Mouse (Mus musculus) limb, embryonic 14.5 days (tissue): ENCODE results near the gene Ly6g6d. TPM values are rescaled to one million over a fixed set of nuclear protein-coding genes. Genes with fewer than 3 reads are reported as not detected.
"Not testable (repeated sequence)": the region's sequence is repeated elsewhere in the genome, so short reads cannot be mapped to it uniquely, and the experiment has no call there.

Source experiments
- ATAC-seq: fragments of 200-750 bp; cut with Nextera tagmentation; 2 replicates; pipeline ENCODE4 v1.8.0; 2017; ENCODE audit warnings: low read depth, moderate number of reproducible peaks, moderate TSS enrichment; ENCODE audit not compliant: low FRiP score
- DNase-seq: peaks from one replicate; pipeline ENCODE4 v3.0.0-alpha.2; 2015; ENCODE audit warnings: low spot score
- H3K27ac ChIP-seq: fragments of 300-500 bp; sonication (generic); replicated peaks from 2 replicates; pipeline ENCODE4 v1.5.1; 2014; ENCODE audit warnings: low read depth, mild to moderate bottlenecking, low read length, moderate library complexity, mixed read lengths
- H3K27me3 ChIP-seq: fragments of 300-500 bp; sonication (generic); 2 replicates; pipeline ENCODE4 v1.6.1; 2014; ENCODE audit warnings: low read length, mixed read lengths; ENCODE audit not compliant: control insufficient read depth, insufficient read depth
- H3K36me3 ChIP-seq: fragments of 300-500 bp; sonication (generic); 2 replicates; pipeline ENCODE4 v1.6.1; 2014; ENCODE audit warnings: mild to moderate bottlenecking, low read length, moderate library complexity, mixed read lengths; ENCODE audit not compliant: control insufficient read depth, insufficient read depth
- H3K4me1 ChIP-seq: fragments of 300-500 bp; sonication (generic); 2 replicates; pipeline ENCODE4 v1.6.1; 2014; ENCODE audit warnings: antibody characterized with exemption, low read length, mixed read lengths; ENCODE audit not compliant: control insufficient read depth, insufficient read depth
- H3K4me2 ChIP-seq: fragments of 300-500 bp; sonication (generic); replicated peaks from 2 replicates; pipeline ENCODE4 v1.6.1; 2014; ENCODE audit warnings: low read depth, mild to moderate bottlenecking, low read length, moderate library complexity; ENCODE audit not compliant: severe bottlenecking
- H3K4me3 ChIP-seq: fragments of 300-500 bp; sonication (generic); replicated peaks from 2 replicates; pipeline ENCODE4 v1.5.1; 2014; ENCODE audit warnings: low read length
- H3K9ac ChIP-seq: fragments of 300-500 bp; sonication (generic); 2 replicates; pipeline ENCODE4 v1.6.1; 2014; ENCODE audit warnings: mild to moderate bottlenecking, low read depth, low read length, moderate library complexity; ENCODE audit not compliant: severe bottlenecking
- H3K9me3 ChIP-seq: fragments of 300-500 bp; sonication (generic); 2 replicates; pipeline ENCODE4 v1.6.1; 2016; ENCODE audit warnings: low read length; ENCODE audit not compliant: control insufficient read depth
- POLR2A ChIP-seq: fragments of 200-500 bp; IDR thresholded peaks from 2 replicates; pipeline ENCODE4 v1.8.0; 2012; ENCODE audit warnings: inconsistent platforms, mild to moderate bottlenecking, moderate library complexity, borderline replicate concordance; ENCODE audit not compliant: insufficient read depth, insufficient read length; ENCODE audit errors: extremely low read depth
- WGBS: fragments of 180-500 bp; shearing (Covaris S2); extraction: QIAGEN DNeasy Blood & Tissue Kit; methylation state at CpG from one replicate; pipeline ENCODE4 v1.1.7; 2014; 5-methylcytosine and 5-hydroxymethylcytosine counted together
- polyA plus RNA-seq, 2 experiments: library from polyadenylated mRNA; depleted of rRNA in 1 of 2; stranded (reverse) in 1 of 2; unstranded in 1 of 2; fragments of >200 nt; fragmentation: Nextera tagmentation in 1 of 2; extraction: Ambion mirVana in 1 of 2; gene quantifications; 2 replicates each; pipeline versions ENCODE4 v1.2.1 to v1.2.3; 2012 to 2014

Gene Ly6g6d
- polyA plus RNA-seq, 2 experiments = 2.0 to 2.3 TPM

GRCm38 (mm10) chr17:35044904-35045806, 32.7 kb downstream of the Ly6g6d start:
- Histone ChIP-seq H3K9ac (peak overlapping the region; percentile 88), H3K4me3 (peak overlapping the region; percentile 60), H3K27me3 (no peaks in the 10 kb centered on the region), H3K36me3 (no peaks in the 10 kb centered on the region), H3K4me2 (peak overlapping the region; percentile 99), H3K27ac (no peak overlapping the region; the same call in 1 of the 2 replicates), H3K9me3 (no peaks in the 10 kb centered on the region), H3K4me1 (peaks cover 32% of the 10 kb centered on the region)
- WGBS = 78% methylated on average over 7 of the region's 7 CpGs
- ATAC-seq (no peak), DNase-seq (no peak)
- TF ChIP-seq POLR2A = no peak

GRCm38 (mm10) chr17:35043794-35044193, 34.1 kb downstream of the Ly6g6d start:
- peaks cover 23% of the 10 kb centered on the region for H3K4me1 ChIP-seq
- no peaks in the 10 kb centered on the region for H3K27me3 ChIP-seq
- no peaks in the 10 kb centered on the region for H3K36me3 ChIP-seq
- no peaks in the 10 kb centered on the region for H3K9me3 ChIP-seq
- no peak overlapping the region for H3K4me2 ChIP-seq
- DNase-seq (no peak), ATAC-seq (no peak)
- TF ChIP-seq POLR2A = no peak
- no peak overlapping the region for H3K9ac ChIP-seq
- H3K4me3 ChIP-seq = no peak overlapping the region
- 78% methylated on average over 4 of the region's 4 CpGs for WGBS
- H3K27ac ChIP-seq = no peak overlapping the region

DNA sequence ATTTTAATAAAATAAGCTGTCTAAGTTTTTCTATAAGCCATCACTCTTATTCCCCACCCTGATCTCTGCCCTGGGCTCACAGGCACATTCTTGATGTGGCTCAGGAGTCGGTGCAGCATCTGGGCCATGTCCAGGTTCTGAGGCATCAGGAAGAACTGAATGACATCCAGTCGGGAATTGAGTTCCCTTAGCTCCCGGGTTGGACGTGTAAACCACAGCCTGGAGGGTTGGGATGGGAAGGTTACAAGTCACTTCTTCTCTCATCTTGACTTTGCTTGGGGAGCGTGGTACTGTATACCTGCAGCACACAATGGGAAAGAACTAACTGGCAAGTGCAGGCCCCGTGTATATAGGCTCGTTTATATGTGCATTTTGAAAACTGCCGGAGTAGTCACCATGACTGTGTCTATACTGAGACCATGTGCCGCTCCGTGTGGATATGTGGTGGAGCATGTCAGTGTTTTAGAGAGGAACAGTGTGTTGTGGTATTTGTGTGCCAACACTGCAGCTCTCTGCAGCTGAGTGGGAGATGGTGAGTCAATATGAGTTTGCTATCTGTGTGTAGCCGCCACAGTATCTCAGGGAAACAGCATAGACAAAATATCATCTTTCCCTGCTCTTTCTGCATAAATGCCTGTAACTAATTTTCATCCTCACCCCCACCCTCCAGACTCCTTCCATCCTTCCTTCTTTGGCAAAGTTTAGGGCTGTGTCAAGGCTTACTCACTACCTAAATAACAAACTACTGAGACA, 38.6 kb downstream of the Ly6g6d start:
- 81% methylated on average over 11 of the region's 11 CpGs for WGBS
- Histone ChIP-seq H3K9me3 (no peaks in the 10 kb centered on the region), H3K4me3 (no peak overlapping the region), H3K9ac (no peak overlapping the region), H3K27ac (no peak overlapping the region), H3K27me3 (no peaks in the 10 kb centered on the region), H3K4me1 (no peaks in the 10 kb centered on the region), H3K36me3 (no peaks in the 10 kb centered on the region), H3K4me2 (no peak overlapping the region)
- ATAC-seq (no peak), DNase-seq (no peak)
- TF ChIP-seq POLR2A = no peak

DNA sequence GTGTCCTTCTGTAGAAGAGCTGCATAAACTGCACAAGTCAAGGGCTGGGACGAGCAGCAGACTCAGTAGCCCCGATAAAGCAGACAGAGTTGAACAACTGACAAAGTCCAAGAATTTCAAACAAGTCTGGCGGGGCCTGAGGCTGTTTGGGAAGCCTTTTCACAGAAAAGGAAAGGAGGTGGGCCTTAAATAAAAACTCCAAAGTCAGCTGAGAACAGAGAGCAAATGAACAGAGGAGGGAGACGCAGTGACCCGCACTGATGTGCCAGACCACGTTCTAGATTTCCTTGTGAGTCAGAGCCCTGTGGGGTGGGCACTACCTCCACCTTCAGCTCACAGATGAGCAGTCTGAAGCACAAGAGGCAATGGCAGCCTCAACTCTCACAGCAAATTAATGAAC, 43.0 kb downstream of the Ly6g6d start:
- H3K4me3 ChIP-seq = no peak overlapping the region
- no peak overlapping the region for H3K9ac ChIP-seq
- H3K36me3 ChIP-seq = no peaks in the 10 kb centered on the region
- ATAC-seq (no peak), DNase-seq (no peak)
- no peaks in the 10 kb centered on the region for H3K9me3 ChIP-seq
- no peaks in the 10 kb centered on the region for H3K4me1 ChIP-seq
- WGBS = 75% methylated on average over 6 of the region's 6 CpGs
- H3K27ac ChIP-seq = no peak overlapping the region
- TF ChIP-seq POLR2A = no peak
- no peaks in the 10 kb centered on the region for H3K27me3 ChIP-seq
- no peak overlapping the region for H3K4me2 ChIP-seq

DNA sequence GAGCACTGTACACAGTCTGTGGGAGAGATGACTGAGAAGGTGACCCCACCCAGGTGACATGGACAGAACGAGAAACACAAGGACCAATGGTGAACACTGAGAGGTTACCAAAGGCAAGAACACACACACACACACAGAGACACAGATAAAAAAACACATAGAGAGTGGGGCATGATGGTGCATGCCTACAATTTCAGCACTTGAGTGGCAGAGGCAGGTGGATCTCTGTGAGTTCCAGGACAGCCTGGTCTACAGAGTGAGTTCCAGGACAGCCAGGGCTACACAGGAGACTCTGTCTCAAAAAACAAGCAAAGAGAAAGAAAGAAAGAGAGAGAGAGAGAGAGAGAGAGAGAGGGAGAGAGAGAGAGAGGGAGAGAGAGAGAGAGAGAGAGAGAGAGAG, 44.2 kb downstream of the Ly6g6d start:
- not testable (repeated sequence) for H3K4me2 ChIP-seq, H3K27me3 ChIP-seq, ATAC-seq, H3K36me3 ChIP-seq, H3K4me1 ChIP-seq, H3K27ac ChIP-seq, H3K9me3 ChIP-seq, DNase-seq, H3K9ac ChIP-seq, H3K4me3 ChIP-seq
- 67% methylated on average over 1 of the region's 1 CpGs for WGBS
